10 mouse cellular contexts compared by ENCODE assay signal in the genomic region with DNA sequence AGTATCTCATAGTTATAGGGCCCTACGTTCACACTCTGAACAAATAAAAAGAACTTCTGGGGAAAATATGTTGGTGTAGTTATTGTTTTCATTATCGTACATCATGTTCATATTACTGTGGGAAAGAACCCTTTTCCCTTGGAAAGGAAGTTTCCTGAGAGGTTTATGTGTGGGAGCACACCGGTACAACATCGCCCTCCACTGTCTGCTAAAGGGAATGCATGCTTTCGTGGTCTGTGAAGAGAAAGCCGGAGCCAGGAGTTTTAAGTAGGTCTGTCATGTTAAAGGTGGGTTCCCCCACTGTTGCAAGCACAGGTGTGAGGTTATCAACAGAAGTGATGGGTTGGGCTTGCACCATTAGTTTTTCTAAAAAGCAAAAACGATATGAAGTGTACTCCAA.
DNase-seq lines count a peak whose midpoint lies in the region; ATAC-seq and TF ChIP-seq lines count a peak whose summit lies in the region.
"Had no signal": no experiment of that assay in that cellular context is flagged by ENCODE, and none has a peak within 500 bp of the region (broad histone marks: within the 10 kb centered on the region; RNA-seq: fewer than 3 reads in every experiment).

No protein-coding gene starts in this region.

- no peak overlapping the region for H3K9ac ChIP-seq in neural tube, embryonic 15.5 days (replicated peaks)
- H3K9ac ChIP-seq: neural tube, embryonic 13.5 days had no signal

- peak; percentile 33; the same call in 1 of the 2 replicates for TF ChIP-seq CTCF in bone marrow, adult 2 months (IDR thresholded peaks at IDR 0.05; ENCODE audit: control insufficient read depth, insufficient read depth, low read length)
- TF ChIP-seq CTCF in embryonic fibroblast, embryonic 13.5 days (IDR thresholded peaks at IDR 0.05; ENCODE audit: borderline replicate concordance, insufficient read depth, low read length) = peak; percentile 77; the same call in 1 of the 2 replicates

- no peak for ATAC-seq in neural tube, embryonic 15.5 days (ENCODE audit: low FRiP score)
- no peak for ATAC-seq in inflammation-experienced regulatory T-cells, adult 6 months

- peak; percentile 67 for DNase-seq in neural tube, embryonic 10.5 days (ENCODE audit: extremely low spot score, low spot score)
- DNase-seq in kidney, adult 18-20 months = peak; percentile 72
- peak; percentile 45 to 75 for DNase-seq in left cerebral cortex, postnatal 10 days (ENCODE audit: extremely low spot score in 1 of 2, low spot score in 2 of 2)
- peak; percentile 73 for DNase-seq in retina, embryonic 14.5 days (ENCODE audit: low spot score)

- H3K36me3 ChIP-seq in neural tube, embryonic 15.5 days = no peaks in the 10 kb centered on the region
- H3K36me3 ChIP-seq: neural tube, embryonic 13.5 days had no signal

- H3K27ac ChIP-seq in neural tube, embryonic 15.5 days (replicated peaks) = no peak overlapping the region
- H3K27ac ChIP-seq in bone marrow, adult 2 months (ENCODE audit: control insufficient read depth, insufficient read depth, low read depth, low read length, poor library complexity) = no peak overlapping the region
- H3K27ac ChIP-seq in embryonic fibroblast, embryonic 13.5 days (ENCODE audit: insufficient read depth, low read length) = peak overlapping the region; percentile 27; the same call in 1 of the 2 replicates
- H3K27ac ChIP-seq: neural tube, embryonic 13.5 days had no signal

- H3K27me3 ChIP-seq in neural tube, embryonic 15.5 days (replicated peaks) = no peaks in the 10 kb centered on the region
- H3K27me3 ChIP-seq: neural tube, embryonic 13.5 days had no signal

- TF ChIP-seq POLR2A in bone marrow, adult 2 months (IDR thresholded peaks at IDR 0.05; ENCODE audit: borderline replicate concordance, control insufficient read depth, low read depth, low read length) = no peak
- TF ChIP-seq POLR2A in embryonic fibroblast, embryonic 13.5 days (IDR thresholded peaks at IDR 0.05; ENCODE audit: low read depth, low read length) = no peak

- no peak overlapping the region for H3K4me3 ChIP-seq in neural tube, embryonic 15.5 days (replicated peaks)
- no peak overlapping the region for H3K4me3 ChIP-seq in bone marrow, adult 2 months (replicated peaks; ENCODE audit: control insufficient read depth, low read depth, low read length)
- H3K4me3 ChIP-seq in embryonic fibroblast, embryonic 13.5 days (ENCODE audit: insufficient read depth, low read length) = no peak overlapping the region
- H3K4me3 ChIP-seq: erythroblast, embryonic 14.5 days; neural tube, embryonic 13.5 days had no signal

- 30% methylated on average over 7 of the region's 7 CpGs for WGBS in neural tube, embryonic 15.5 days
- WGBS in bone marrow, adult 2 months = 36% methylated on average over 7 of the region's 7 CpGs

- H3K4me1 ChIP-seq in neural tube, embryonic 15.5 days = no peaks in the 10 kb centered on the region
- H3K4me1 ChIP-seq in bone marrow, adult 2 months (ENCODE audit: control insufficient read depth, insufficient read depth, low read length) = no peaks in the 10 kb centered on the region
- peaks cover 11% of the 10 kb centered on the region; the same call in 1 of the 2 replicates for H3K4me1 ChIP-seq in embryonic fibroblast, embryonic 13.5 days (ENCODE audit: control insufficient read depth, insufficient read depth, low read length)
- H3K4me1 ChIP-seq: neural tube, embryonic 13.5 days had no signal

- no peak overlapping the region for H3K4me2 ChIP-seq in neural tube, embryonic 15.5 days
- H3K4me2 ChIP-seq: neural tube, embryonic 13.5 days had no signal

- no peaks in the 10 kb centered on the region for H3K9me3 ChIP-seq in neural tube, embryonic 15.5 days (replicated peaks)
- H3K9me3 ChIP-seq: neural tube, embryonic 13.5 days had no signal

- intact Hi-C loops in left cerebral cortex, postnatal 10 days (cut with DNase I) = loop anchor here (5.0 to 10.0 kb wide), 3 partner anchors 179 to 691 kb away; no protein-coding TSS in a partner anchor
